Mouse (Mus musculus): ENCODE results near the gene Tmem53. TPM values are rescaled to one million over a fixed set of nuclear protein-coding genes. Genes with fewer than 3 reads are reported as not detected.
A peak's percentile ranks its signal among the peaks of the same experiment; 100 is the strongest.
"Not testable (repeated sequence)": the region's sequence is repeated elsewhere in the genome, so short reads cannot be mapped to it uniquely, and the experiment has no call there.

Gene Tmem53
- polyA plus RNA-seq, 1 experiment from 2014 or later, result 6.9 TPM

DNA sequence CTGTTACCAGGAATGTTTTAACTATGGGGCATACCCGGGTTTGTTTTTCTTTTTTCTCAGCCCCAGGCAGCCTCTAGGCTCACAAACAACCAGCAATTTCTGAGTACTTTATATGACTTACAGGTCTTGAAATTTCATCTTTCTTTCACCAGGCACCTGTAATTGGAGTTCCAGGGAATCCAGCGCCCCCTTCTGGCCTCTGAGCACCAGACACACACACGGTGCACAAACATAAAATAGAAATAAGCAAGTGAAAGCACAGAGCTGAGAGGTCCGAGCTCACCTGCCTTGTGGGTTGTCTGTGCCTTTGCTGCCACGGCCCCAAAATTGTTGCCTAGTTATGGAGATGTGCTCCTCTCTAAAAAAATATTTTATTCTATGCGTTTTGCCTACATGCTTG, 8.2 kb downstream of the Tmem53 start:
- not testable (repeated sequence) for ATAC-seq (ENCODE audit: insufficient read depth, low FRiP score, low TSS enrichment); DNase-seq (ENCODE audit: low spot score); H3K36me3 ChIP-seq (ENCODE audit: control insufficient read depth, insufficient read depth, low read length); H3K4me3 ChIP-seq (ENCODE audit: low read depth, low read length); H3K4me1 ChIP-seq (ENCODE audit: control insufficient read depth, insufficient read depth, low read length); H3K27ac ChIP-seq (ENCODE audit: low read depth, low read length); H3K4me2 ChIP-seq (ENCODE audit: low read depth); H3K9ac ChIP-seq (ENCODE audit: low read length); H3K27me3 ChIP-seq (ENCODE audit: control insufficient read depth, insufficient read depth, low read length); H3K9me3 ChIP-seq (ENCODE audit: control insufficient read depth, low read length)
- WGBS, result 77% methylated on average over 6 of the region's 6 CpGs

DNA sequence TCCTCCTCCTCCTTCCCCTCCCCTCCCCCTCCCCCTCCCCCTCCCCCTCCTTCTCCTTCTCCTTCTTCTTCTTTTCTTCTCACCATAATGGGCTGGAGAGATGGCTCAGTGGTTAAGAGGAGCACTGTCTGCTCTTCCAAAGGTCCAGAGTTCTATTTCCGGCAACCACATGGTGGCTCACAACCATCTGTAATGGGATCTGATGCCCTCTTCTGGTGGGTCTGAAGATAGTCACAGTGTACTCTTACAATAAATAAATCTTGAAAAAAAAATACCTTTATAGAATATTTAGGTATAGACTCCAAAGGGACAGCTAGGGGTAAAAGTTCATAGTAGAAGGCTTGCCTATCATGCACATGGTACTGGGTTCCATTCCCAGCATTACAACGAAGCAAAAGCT, 9.5 kb downstream of the Tmem53 start:
- DNase-seq (ENCODE audit: low spot score) (no peak), ATAC-seq (ENCODE audit: insufficient read depth, low FRiP score, low TSS enrichment) (no peak)
- no peak overlapping the region for H3K4me3 ChIP-seq (ENCODE audit: low read depth, low read length)
- H3K27ac ChIP-seq (ENCODE audit: low read depth, low read length), result no peak overlapping the region
- H3K4me1 ChIP-seq (ENCODE audit: control insufficient read depth, insufficient read depth, low read length), result no peaks in the 10 kb centered on the region
- no peak overlapping the region for H3K4me2 ChIP-seq (ENCODE audit: low read depth)
- H3K9ac ChIP-seq (ENCODE audit: low read length), result no peak overlapping the region
- H3K36me3 ChIP-seq (ENCODE audit: control insufficient read depth, insufficient read depth, low read length), result no peaks in the 10 kb centered on the region
- H3K9me3 ChIP-seq (ENCODE audit: control insufficient read depth, low read length), result no peaks in the 10 kb centered on the region
- H3K27me3 ChIP-seq (ENCODE audit: control insufficient read depth, insufficient read depth, low read length), result no peaks in the 10 kb centered on the region
- WGBS, result 92% methylated on average over 2 of the region's 2 CpGs

DNA sequence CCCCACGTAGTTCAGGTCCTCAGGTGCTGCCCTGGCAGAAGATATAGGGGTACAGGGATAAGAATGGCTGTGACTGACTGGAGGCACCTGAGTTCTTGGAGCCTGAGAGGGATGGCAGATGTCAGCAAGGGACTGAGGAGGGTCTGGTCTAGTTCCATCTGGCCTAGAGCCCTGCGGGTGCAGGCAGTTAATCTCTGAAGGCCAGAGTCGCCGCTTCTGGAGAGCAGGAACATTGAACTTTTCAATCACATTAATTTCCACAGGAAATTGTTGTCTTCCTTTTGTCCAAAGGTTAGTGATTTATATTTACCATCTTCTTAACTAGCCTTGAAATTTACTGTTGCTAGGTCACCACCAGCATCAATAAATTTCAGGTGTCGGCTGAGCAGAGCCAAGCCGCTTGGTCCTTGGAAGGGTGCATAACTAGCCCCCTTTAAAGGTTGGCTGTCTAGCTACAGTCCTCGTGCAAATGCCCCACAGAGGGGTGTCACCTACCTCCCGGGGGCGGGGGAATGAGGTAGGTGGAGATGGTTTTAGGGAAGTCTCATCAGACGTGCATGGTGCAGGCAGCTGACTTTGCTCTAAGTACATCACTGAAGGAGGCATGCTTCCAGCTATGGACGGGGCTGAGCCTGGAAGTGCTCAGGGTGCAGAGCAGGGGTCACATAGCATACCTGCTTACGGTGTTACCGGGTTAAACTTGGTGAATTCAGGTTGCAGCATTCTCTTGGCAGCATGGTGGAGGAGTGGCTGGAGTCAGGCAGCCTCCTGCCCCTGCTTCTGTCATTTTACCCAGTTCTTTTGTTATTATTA, 10.6 kb downstream of the Tmem53 start:
- H3K27ac ChIP-seq (ENCODE audit: low read depth, low read length), result no peak overlapping the region
- no peaks in the 10 kb centered on the region for H3K27me3 ChIP-seq (ENCODE audit: control insufficient read depth, insufficient read depth, low read length)
- no peak for ATAC-seq (ENCODE audit: insufficient read depth, low FRiP score, low TSS enrichment)
- H3K9ac ChIP-seq (ENCODE audit: low read length), result no peak overlapping the region
- H3K4me1 ChIP-seq (ENCODE audit: control insufficient read depth, insufficient read depth, low read length), result no peaks in the 10 kb centered on the region
- DNase-seq (ENCODE audit: low spot score), result no peak
- H3K4me2 ChIP-seq (ENCODE audit: low read depth), result no peak overlapping the region
- no peaks in the 10 kb centered on the region for H3K9me3 ChIP-seq (ENCODE audit: control insufficient read depth, low read length)
- WGBS, result 49% methylated on average over 13 of the region's 13 CpGs
- H3K4me3 ChIP-seq (ENCODE audit: low read depth, low read length), result no peak overlapping the region
- H3K36me3 ChIP-seq (ENCODE audit: control insufficient read depth, insufficient read depth, low read length), result no peaks in the 10 kb centered on the region

DNA sequence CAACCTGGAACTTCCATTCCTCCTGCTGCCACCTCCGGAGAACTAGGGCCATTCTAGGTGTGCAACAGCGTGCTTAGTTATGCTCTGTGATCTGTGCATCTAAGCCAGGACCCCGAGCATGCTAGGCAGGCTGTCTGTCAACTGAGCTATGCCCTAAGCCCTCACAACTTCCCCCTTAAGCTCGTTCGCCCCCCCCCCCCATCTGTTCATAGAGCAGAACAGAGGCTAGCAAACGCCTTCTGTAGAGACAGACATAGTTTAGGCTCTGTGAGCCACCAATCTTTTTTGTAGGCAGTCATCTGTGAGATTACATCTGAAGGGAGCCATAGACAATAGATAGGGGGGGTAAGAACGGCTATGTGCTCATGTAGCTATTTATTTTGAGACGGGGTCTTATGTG, 11.2 kb downstream of the Tmem53 start:
- no peak for ATAC-seq (ENCODE audit: insufficient read depth, low FRiP score, low TSS enrichment)
- H3K36me3 ChIP-seq (ENCODE audit: control insufficient read depth, insufficient read depth, low read length), result no peaks in the 10 kb centered on the region
- no peak overlapping the region for H3K4me2 ChIP-seq (ENCODE audit: low read depth)
- no peaks in the 10 kb centered on the region for H3K4me1 ChIP-seq (ENCODE audit: control insufficient read depth, insufficient read depth, low read length)
- no peak overlapping the region for H3K9ac ChIP-seq (ENCODE audit: low read length)
- WGBS, result 80% methylated on average over 8 of the region's 8 CpGs
- no peak overlapping the region for H3K4me3 ChIP-seq (ENCODE audit: low read depth, low read length)
- DNase-seq (ENCODE audit: low spot score), result no peak
- no peaks in the 10 kb centered on the region for H3K27me3 ChIP-seq (ENCODE audit: control insufficient read depth, insufficient read depth, low read length)
- no peak overlapping the region for H3K27ac ChIP-seq (ENCODE audit: low read depth, low read length)
- H3K9me3 ChIP-seq (ENCODE audit: control insufficient read depth, low read length), result no peaks in the 10 kb centered on the region

DNA sequence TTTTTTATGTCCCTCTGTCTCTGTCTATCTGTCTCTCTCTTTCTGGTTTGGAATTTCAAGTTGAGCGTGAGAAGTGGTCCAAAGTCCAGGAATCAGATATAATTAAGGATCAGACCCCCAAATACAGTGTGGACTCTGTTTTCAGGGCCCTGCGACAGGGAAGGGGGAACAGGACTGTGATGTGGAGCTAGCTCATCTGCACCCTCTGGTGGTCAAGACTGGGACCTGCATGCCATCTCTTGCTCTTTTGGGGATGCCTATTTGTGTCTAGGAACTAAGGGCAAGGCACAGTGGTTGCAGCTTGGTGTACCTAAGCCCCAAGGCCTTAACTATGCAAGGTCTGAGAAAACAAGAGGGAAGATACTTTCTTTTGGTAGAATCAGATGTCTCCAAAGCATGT, 15.5 kb downstream of the Tmem53 start:
- peak; percentile 83 for DNase-seq (ENCODE audit: low spot score)
- 2% methylated on average over 2 of the region's 2 CpGs for WGBS
- peaks cover 1% of the 10 kb centered on the region for H3K4me1 ChIP-seq (ENCODE audit: control insufficient read depth, insufficient read depth, low read length)
- 0 out of 2 replicates have a peak, but pooled peaks have one; percentile 11 for ATAC-seq (ENCODE audit: insufficient read depth, low FRiP score, low TSS enrichment)
- H3K27ac ChIP-seq (ENCODE audit: low read depth, low read length), result no peak overlapping the region
- H3K9me3 ChIP-seq (ENCODE audit: control insufficient read depth, low read length), result no peaks in the 10 kb centered on the region
- no peaks in the 10 kb centered on the region for H3K27me3 ChIP-seq (ENCODE audit: control insufficient read depth, insufficient read depth, low read length)
- H3K4me3 ChIP-seq (ENCODE audit: low read depth, low read length), result no peak overlapping the region
- no peak overlapping the region for H3K4me2 ChIP-seq (ENCODE audit: low read depth)
- no peaks in the 10 kb centered on the region for H3K36me3 ChIP-seq (ENCODE audit: control insufficient read depth, insufficient read depth, low read length)
- H3K9ac ChIP-seq (ENCODE audit: low read length), result no peak overlapping the region

DNA sequence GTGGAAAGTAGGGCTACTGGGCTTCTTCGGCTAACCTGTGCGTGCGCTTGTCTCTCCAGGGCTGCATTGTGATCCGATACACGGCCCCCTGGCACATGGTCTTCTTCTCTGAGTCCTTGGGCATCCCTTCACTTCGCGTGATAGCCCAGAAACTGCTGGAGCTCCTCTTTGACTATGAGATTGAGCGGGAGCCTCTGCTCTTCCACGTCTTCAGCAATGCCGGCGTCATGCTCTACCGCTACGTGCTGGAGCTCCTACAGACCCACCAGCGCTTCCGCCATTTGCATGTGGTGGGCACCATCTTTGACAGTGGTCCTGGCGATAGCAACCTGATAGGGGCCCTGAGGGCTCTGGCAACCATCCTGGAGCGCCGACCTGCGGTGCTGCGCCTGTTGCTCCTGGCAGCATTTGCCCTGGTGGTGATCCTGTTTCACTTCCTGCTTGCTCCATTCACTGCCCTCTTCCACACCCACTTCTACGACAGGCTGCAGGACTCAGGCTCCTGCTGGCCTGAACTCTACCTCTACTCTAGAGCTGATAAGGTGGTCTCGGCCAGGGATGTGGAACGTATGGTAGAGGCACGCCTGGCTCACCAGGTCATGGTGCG, 16.2 kb downstream of the Tmem53 start:
- DNase-seq (ENCODE audit: low spot score) (no peak), ATAC-seq (ENCODE audit: insufficient read depth, low FRiP score, low TSS enrichment) (no peak)
- H3K9ac ChIP-seq (ENCODE audit: low read length), result no peak overlapping the region
- H3K4me2 ChIP-seq (ENCODE audit: low read depth), result no peak overlapping the region
- no peaks in the 10 kb centered on the region for H3K9me3 ChIP-seq (ENCODE audit: control insufficient read depth, low read length)
- H3K27me3 ChIP-seq (ENCODE audit: control insufficient read depth, insufficient read depth, low read length), result no peaks in the 10 kb centered on the region
- peaks cover 8% of the 10 kb centered on the region for H3K4me1 ChIP-seq (ENCODE audit: control insufficient read depth, insufficient read depth, low read length)
- H3K27ac ChIP-seq (ENCODE audit: low read depth, low read length), result no peak overlapping the region
- H3K36me3 ChIP-seq (ENCODE audit: control insufficient read depth, insufficient read depth, low read length), result peaks cover 2% of the 10 kb centered on the region
- no peak overlapping the region for H3K4me3 ChIP-seq (ENCODE audit: low read depth, low read length)
- 84% methylated on average over 25 of the region's 25 CpGs for WGBS

DNA sequence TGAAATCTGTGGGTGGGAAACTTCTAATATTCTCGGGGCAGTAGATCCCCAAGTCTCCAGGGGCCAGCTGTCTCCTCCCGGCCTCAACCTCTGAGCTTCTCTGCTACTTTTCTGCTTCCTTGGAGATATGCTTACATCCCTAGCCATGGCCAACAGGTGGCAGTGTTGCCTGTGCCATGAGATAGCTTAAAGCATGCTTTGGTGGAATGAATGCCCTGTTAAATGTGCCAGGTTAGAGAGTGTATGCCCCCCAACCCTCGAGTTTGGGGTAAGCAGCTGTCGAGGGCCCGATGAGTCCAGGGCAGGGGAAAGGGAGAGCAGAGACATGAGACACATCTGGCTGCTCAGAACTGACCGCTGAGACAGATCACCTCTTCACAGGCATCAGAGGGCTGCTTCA, 18.5 kb downstream of the Tmem53 start:
- Histone ChIP-seq H3K27ac (ENCODE audit: low read depth, low read length) (no peak overlapping the region), H3K27me3 (ENCODE audit: control insufficient read depth, insufficient read depth, low read length) (no peaks in the 10 kb centered on the region), H3K4me2 (ENCODE audit: low read depth) (no peak overlapping the region), H3K9me3 (ENCODE audit: control insufficient read depth, low read length) (peaks cover 2% of the 10 kb centered on the region; the same call in 1 of the 2 replicates), H3K9ac (ENCODE audit: low read length) (no peak overlapping the region), H3K4me3 (ENCODE audit: low read depth, low read length) (no peak overlapping the region), H3K36me3 (ENCODE audit: control insufficient read depth, insufficient read depth, low read length) (peaks cover 14% of the 10 kb centered on the region), H3K4me1 (ENCODE audit: control insufficient read depth, insufficient read depth, low read length) (peaks cover 12% of the 10 kb centered on the region)
- 14% methylated on average over 6 of the region's 6 CpGs for WGBS
- no peak for ATAC-seq (ENCODE audit: insufficient read depth, low FRiP score, low TSS enrichment)
- DNase-seq (ENCODE audit: low spot score), result peak; percentile 79

DNA sequence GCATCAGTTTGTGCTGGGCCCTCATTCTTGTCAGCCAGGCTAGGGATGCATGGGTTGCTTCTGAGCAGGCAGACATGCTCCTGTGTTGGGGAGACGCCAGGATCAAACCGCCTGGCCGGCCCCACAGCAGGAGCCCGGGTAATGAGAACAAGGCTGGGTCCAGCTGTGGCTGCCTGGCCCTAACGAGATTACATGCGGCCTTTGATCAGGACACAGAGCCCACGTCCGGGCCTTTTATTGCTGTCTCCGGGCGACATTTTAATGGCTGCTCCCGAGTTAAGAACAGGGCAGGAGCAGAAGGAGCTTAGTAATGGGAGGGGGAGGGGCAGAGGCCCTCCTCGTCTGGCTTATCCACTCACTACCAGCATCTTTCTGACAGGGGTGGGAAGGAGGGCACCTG, 20.7 kb downstream of the Tmem53 start:
- Histone ChIP-seq H3K27me3 (ENCODE audit: control insufficient read depth, insufficient read depth, low read length) (no peaks in the 10 kb centered on the region), H3K27ac (ENCODE audit: low read depth, low read length) (peak overlapping the region; percentile 76), H3K4me3 (ENCODE audit: low read depth, low read length) (no peak overlapping the region), H3K36me3 (ENCODE audit: control insufficient read depth, insufficient read depth, low read length) (peaks cover 25% of the 10 kb centered on the region), H3K9ac (ENCODE audit: low read length) (no peak overlapping the region; the same call in 1 of the 2 replicates), H3K4me2 (ENCODE audit: low read depth) (no peak overlapping the region), H3K4me1 (ENCODE audit: control insufficient read depth, insufficient read depth, low read length) (peaks cover 16% of the 10 kb centered on the region), H3K9me3 (ENCODE audit: control insufficient read depth, low read length) (peaks cover 2% of the 10 kb centered on the region; the same call in 1 of the 2 replicates)
- ATAC-seq (ENCODE audit: insufficient read depth, low FRiP score, low TSS enrichment) (peak; percentile 59), DNase-seq (ENCODE audit: low spot score) (peak; percentile 72)
- WGBS, result 4% methylated on average over 12 of the region's 12 CpGs

DNA sequence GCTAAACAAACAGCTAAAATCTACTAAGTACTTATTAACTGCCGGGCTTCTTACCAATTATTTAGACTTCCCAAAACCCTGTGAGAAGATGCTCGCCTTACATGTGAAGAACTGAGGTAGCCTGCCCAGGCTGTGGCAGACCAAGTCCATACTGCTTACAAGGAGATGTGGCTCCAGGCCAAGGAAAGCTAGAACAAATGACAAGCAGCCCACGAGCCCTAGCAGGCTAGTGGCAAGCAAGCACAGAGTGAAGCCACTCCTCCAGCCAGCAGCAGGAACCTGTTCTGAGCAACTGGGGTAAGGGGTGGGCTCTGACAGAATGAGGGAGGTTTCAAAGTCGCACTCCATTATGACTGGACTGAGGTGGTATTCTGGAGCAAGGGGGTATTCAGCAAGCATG, 23.0 kb downstream of the Tmem53 start:
- Histone ChIP-seq H3K4me2 (ENCODE audit: low read depth) (no peak overlapping the region), H3K4me1 (ENCODE audit: control insufficient read depth, insufficient read depth, low read length) (peaks cover 24% of the 10 kb centered on the region), H3K36me3 (ENCODE audit: control insufficient read depth, insufficient read depth, low read length) (peaks cover 30% of the 10 kb centered on the region), H3K9ac (ENCODE audit: low read length) (no peak overlapping the region), H3K9me3 (ENCODE audit: control insufficient read depth, low read length) (peaks cover 2% of the 10 kb centered on the region; the same call in 1 of the 2 replicates), H3K27me3 (ENCODE audit: control insufficient read depth, insufficient read depth, low read length) (no peaks in the 10 kb centered on the region), H3K27ac (ENCODE audit: low read depth, low read length) (no peak overlapping the region), H3K4me3 (ENCODE audit: low read depth, low read length) (no peak overlapping the region)
- DNase-seq (ENCODE audit: low spot score) (no peak), ATAC-seq (ENCODE audit: insufficient read depth, low FRiP score, low TSS enrichment) (no peak)
- 95% methylated on average over 4 of the region's 4 CpGs for WGBS

All from neural tube, embryonic 11.5 days (tissue).